In the genomic region with DNA sequence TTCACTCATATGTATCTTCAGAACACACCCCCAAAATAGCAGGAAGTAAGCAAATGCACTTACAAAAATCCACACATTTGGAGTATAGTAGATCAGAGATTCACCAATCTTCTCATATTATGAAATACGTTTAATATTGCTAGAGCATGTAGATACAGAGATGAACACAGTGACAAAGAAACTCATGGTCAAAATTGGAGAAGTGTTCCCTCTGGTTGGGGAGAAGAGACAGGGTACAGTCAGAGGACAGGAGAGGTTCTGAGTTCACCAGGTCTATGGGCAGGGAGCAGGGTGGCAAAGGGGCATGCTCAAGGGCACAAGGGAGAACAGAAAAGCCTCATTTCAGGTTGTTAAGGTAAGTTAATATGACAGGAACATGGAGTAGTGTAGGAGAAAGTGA, we compare ENCODE assay signal across 18 mouse cellular contexts.
"Had no signal": no experiment of that assay in that cellular context is flagged by ENCODE, and none has a peak within 500 bp of the region (broad histone marks: within the 10 kb centered on the region; RNA-seq: fewer than 3 reads in every experiment).

No protein-coding gene starts in this region.

- H3K9ac ChIP-seq: kidney, embryonic 15.5 days; liver, embryonic 13.5 days; midbrain, embryonic 12.5 days; midbrain, embryonic 15.5 days; neural tube, embryonic 13.5 days; stomach, embryonic 15.5 days had no signal

- ATAC-seq: midbrain, embryonic 15.5 days had no signal

- H3K4me2 ChIP-seq: kidney, embryonic 15.5 days; liver, embryonic 13.5 days; midbrain, embryonic 12.5 days; midbrain, embryonic 15.5 days; neural tube, embryonic 13.5 days; stomach, embryonic 15.5 days had no signal

- DNase-seq: kidney, adult 8-10 months; kidney, postnatal 10 days; kidney, postnatal 36 days; layer of hippocampus, postnatal 36 days; liver, embryonic 13.5 days; lung, adult 2 months; lung, postnatal 14 days; lung, postnatal 4 days; retina, postnatal 1 day; right cerebral cortex, postnatal 25 days; spleen, adult 18-20 months; thymus, postnatal 25 days had no signal

- H3K4me1 ChIP-seq: kidney, embryonic 15.5 days; liver, embryonic 13.5 days; neural tube, embryonic 13.5 days; stomach, embryonic 15.5 days had no signal

- H3K9me3 ChIP-seq: kidney, embryonic 15.5 days; liver, embryonic 13.5 days; midbrain, embryonic 12.5 days; midbrain, embryonic 15.5 days; neural tube, embryonic 13.5 days; stomach, embryonic 15.5 days had no signal

- H3K27me3 ChIP-seq: kidney, embryonic 15.5 days; liver, embryonic 13.5 days; midbrain, embryonic 12.5 days; neural tube, embryonic 13.5 days; stomach, embryonic 15.5 days had no signal

- H3K27ac ChIP-seq: kidney, embryonic 15.5 days; left cerebral cortex, adult 2 months; liver, embryonic 13.5 days; midbrain, embryonic 12.5 days; midbrain, embryonic 15.5 days; neural tube, embryonic 13.5 days; stomach, embryonic 15.5 days had no signal

- H3K36me3 ChIP-seq: kidney, embryonic 15.5 days; liver, embryonic 13.5 days; midbrain, embryonic 12.5 days; midbrain, embryonic 15.5 days; neural tube, embryonic 13.5 days; stomach, embryonic 15.5 days had no signal

- H3K4me3 ChIP-seq: kidney, embryonic 15.5 days; left cerebral cortex, adult 2 months; liver, embryonic 13.5 days; midbrain, embryonic 12.5 days; midbrain, embryonic 15.5 days; neural tube, embryonic 13.5 days; stomach, embryonic 15.5 days had no signal
